Mouse (Mus musculus) G1E (cell line): Measurements from ENCODE around the gene Park7. TPM values are rescaled to one million over a fixed set of nuclear protein-coding genes. Genes with fewer than 3 reads are reported as not detected.
"Not testable (repeated sequence)": the region's sequence is repeated elsewhere in the genome, so short reads cannot be mapped to it uniquely, and the experiment has no call there.

Source experiments
- ATAC-seq: 2 replicates; pipeline ENCODE4 v1.8.0; 2016; ENCODE audit warnings: mild to moderate bottlenecking; ENCODE audit not compliant: insufficient number of reproducible peaks, poor library complexity, low FRiP score, severe bottlenecking; ENCODE audit errors: extremely low read depth
- DNase-seq: peaks from one replicate; pipeline ENCODE4 v3.0.0; 2012; ENCODE audit warnings: low spot score
- H3K27me3 ChIP-seq: 2 replicates; pipeline ENCODE4 v1.6.1; 2012; ENCODE audit warnings: mild to moderate bottlenecking, low read length, inconsistent platforms; ENCODE audit not compliant: insufficient read depth
- H3K36me3 ChIP-seq: replicated peaks from 2 replicates; pipeline ENCODE3; 2012; ENCODE audit warnings: mild to moderate bottlenecking, inconsistent platforms
- H3K4me1 ChIP-seq: 2 replicates; pipeline ENCODE4 v1.6.1; 2012; ENCODE audit warnings: low read depth, low read length, inconsistent platforms, mixed read lengths; ENCODE audit not compliant: insufficient read depth
- H3K4me3 ChIP-seq: 2 replicates; pipeline ENCODE4 v1.5.1; 2012; ENCODE audit warnings: low read depth, mild to moderate bottlenecking, inconsistent platforms, low read length, moderate library complexity, mixed read lengths
- H3K9me3 ChIP-seq: replicated peaks from 2 replicates; pipeline ENCODE4 v1.6.1; 2012; ENCODE audit warnings: inconsistent platforms
- CTCF ChIP-seq: IDR thresholded peaks from 2 replicates; pipeline ENCODE4 v1.5.1; 2012; ENCODE audit warnings: low read depth, low read length, inconsistent platforms, mixed read lengths
- GATA1 ChIP-seq: IDR thresholded peaks from 2 replicates; pipeline ENCODE4 v1.6.1; 2012; ENCODE audit warnings: borderline replicate concordance, low read length, inconsistent platforms, mixed read lengths
- GATA2 ChIP-seq: IDR thresholded peaks from 2 replicates; pipeline ENCODE4 v1.6.1; 2012; ENCODE audit warnings: low read depth, low read length, inconsistent platforms, borderline replicate concordance
- POLR2AphosphoS5 ChIP-seq: IDR thresholded peaks from 2 replicates; pipeline ENCODE4 v1.6.1; 2012; ENCODE audit warnings: low read depth, low read length, inconsistent platforms; ENCODE audit not compliant: insufficient replicate concordance
- TAL1 ChIP-seq: conservative IDR thresholded peaks from 2 replicates; pipeline ENCODE4 v1.6.1; 2012; ENCODE audit warnings: low read depth, low read length, inconsistent platforms, mixed read lengths
- polyA plus RNA-seq: library from polyadenylated mRNA; stranded (reverse); fragments of >175 nt; gene quantifications from 2 replicates; pipeline ENCODE4 v1.2.3, GENCODE M21; 2012
- total RNA-seq, 2 experiments: library from RNA; stranded (forward) in 1 of 2; stranded (reverse) in 1 of 2; fragments of 200-1000 nt in 1 of 2; fragments of >200 nt in 1 of 2; fragmentation: Nextera tagmentation in 1 of 2; gene quantifications; 2 replicates each; pipeline ENCODE4 v1.2.3; 2014 to 2017

Park7 gene
- total and polyA plus RNA-seq, 3 experiments = 204 to 398 (median 342) TPM

- H3K27me3 ChIP-seq = peaks cover 8% of the 10 kb centered on the region
- ATAC-seq (no peak), DNase-seq (no peak)
- H3K4me1 ChIP-seq = peaks cover 11% of the 10 kb centered on the region
- no peaks in the 10 kb centered on the region for H3K9me3 ChIP-seq
- no peak overlapping the region for H3K4me3 ChIP-seq
- TF ChIP-seq POLR2AphosphoS5 (no peak), TAL1 (no peak), GATA2 (no peak), GATA1 (no peak), CTCF (no peak)
- H3K36me3 ChIP-seq = no peaks in the 10 kb centered on the region
Observed at GRCm38 (mm10) chr4:150888492-150888891, 25.7 kb downstream of the Park7 start.

GRCm38 (mm10) chr4:150887903-150888302 lies 26.3 kb downstream of the Park7 start:
- DNase-seq (no peak), ATAC-seq (no peak)
- no peaks in the 10 kb centered on the region for H3K36me3 ChIP-seq
- no peak overlapping the region for H3K4me3 ChIP-seq
- no peaks in the 10 kb centered on the region for H3K9me3 ChIP-seq
- peaks cover 11% of the 10 kb centered on the region for H3K4me1 ChIP-seq
- H3K27me3 ChIP-seq = peaks cover 7% of the 10 kb centered on the region
- TF ChIP-seq POLR2AphosphoS5 (no peak), GATA1 (no peak), CTCF (no peak), TAL1 (no peak), GATA2 (no peak)

- ATAC-seq = no peak
- no peaks in the 10 kb centered on the region for H3K36me3 ChIP-seq
Observed at GRCm38 (mm10) chr4:150882632-150883031, 31.6 kb downstream of the Park7 start.

GRCm38 (mm10) chr4:150880364-150880763 lies 33.9 kb downstream of the Park7 start:
- peaks cover 18% of the 10 kb centered on the region for H3K9me3 ChIP-seq
- H3K4me1 ChIP-seq = peaks cover 3% of the 10 kb centered on the region; the same call in 1 of the 2 replicates
- TF ChIP-seq CTCF = no peak
- no peak for TF ChIP-seq POLR2AphosphoS5
- no peak for TF ChIP-seq GATA1
- TF ChIP-seq GATA2 = no peak
- TF ChIP-seq TAL1 = no peak
- DNase-seq (no peak), ATAC-seq (no peak)
- no peak overlapping the region for H3K4me3 ChIP-seq
- no peaks in the 10 kb centered on the region for H3K36me3 ChIP-seq
- H3K27me3 ChIP-seq = no peaks in the 10 kb centered on the region; the same call in none of the 2 replicates

More at GRCm38 (mm10) chr4:150882632-150883031, 31.6 kb downstream of the Park7 start:
- no peak overlapping the region for H3K4me3 ChIP-seq
- H3K4me1 ChIP-seq = peaks cover 3% of the 10 kb centered on the region; the same call in 1 of the 2 replicates
- H3K9me3 ChIP-seq = peaks cover 18% of the 10 kb centered on the region
- TF ChIP-seq POLR2AphosphoS5 (no peak), TAL1 (no peak), GATA2 (no peak), CTCF (no peak), GATA1 (no peak)
- no peak for DNase-seq
- no peaks in the 10 kb centered on the region; the same call in none of the 2 replicates for H3K27me3 ChIP-seq

- Histone ChIP-seq H3K36me3 (no peaks in the 10 kb centered on the region), H3K27me3 (no peaks in the 10 kb centered on the region; the same call in none of the 2 replicates), H3K4me3 (no peak overlapping the region), H3K4me1 (peaks cover 3% of the 10 kb centered on the region; the same call in 1 of the 2 replicates), H3K9me3 (peaks cover 18% of the 10 kb centered on the region)
- no peak for DNase-seq
- no peak for ATAC-seq
- no peak for TF ChIP-seq POLR2AphosphoS5
- no peak for TF ChIP-seq GATA2
- no peak for TF ChIP-seq TAL1
- no peak for TF ChIP-seq CTCF
- no peak for TF ChIP-seq GATA1
Observed at GRCm38 (mm10) chr4:150879631-150880030, 34.6 kb downstream of the Park7 start.

GRCm38 (mm10) chr4:150875393-150875792 lies 38.8 kb downstream of the Park7 start:
- Histone ChIP-seq H3K9me3 (peaks cover 18% of the 10 kb centered on the region), H3K27me3 (peaks cover 9% of the 10 kb centered on the region), H3K36me3 (no peaks in the 10 kb centered on the region), H3K4me1 (no peaks in the 10 kb centered on the region), H3K4me3 (no peak overlapping the region)
- ATAC-seq (no peak), DNase-seq (no peak)
- no peak for TF ChIP-seq GATA2
- no peak for TF ChIP-seq POLR2AphosphoS5

- not testable (repeated sequence) for H3K4me1 ChIP-seq, DNase-seq, ATAC-seq, H3K27me3 ChIP-seq, H3K36me3 ChIP-seq, H3K4me3 ChIP-seq
- peaks cover 13% of the 10 kb centered on the region for H3K9me3 ChIP-seq
Observed at GRCm38 (mm10) chr4:150874416-150874815, 39.8 kb downstream of the Park7 start.
